Mouse (Mus musculus) MEL-GATA-1-ER (cell line): ENCODE data around the gene Frmd5.
"Not testable (repeated sequence)": the region's sequence is repeated elsewhere in the genome, so short reads cannot be mapped to it uniquely, and the experiment has no call there.

Source experiments
- DNase-seq: peaks from one replicate; pipeline ENCODE4 v3.0.0-alpha.2; 2012; ENCODE audit warnings: low read depth; ENCODE audit errors: extremely low read depth

The Frmd5 gene

GRCm38 (mm10) chr2:121806959-121807653 lies at the start of gene Frmd5:
Gene Frmd5, minus strand, starts transcription at chr2:121807087.
- peak; percentile 90 for DNase-seq

DNA sequence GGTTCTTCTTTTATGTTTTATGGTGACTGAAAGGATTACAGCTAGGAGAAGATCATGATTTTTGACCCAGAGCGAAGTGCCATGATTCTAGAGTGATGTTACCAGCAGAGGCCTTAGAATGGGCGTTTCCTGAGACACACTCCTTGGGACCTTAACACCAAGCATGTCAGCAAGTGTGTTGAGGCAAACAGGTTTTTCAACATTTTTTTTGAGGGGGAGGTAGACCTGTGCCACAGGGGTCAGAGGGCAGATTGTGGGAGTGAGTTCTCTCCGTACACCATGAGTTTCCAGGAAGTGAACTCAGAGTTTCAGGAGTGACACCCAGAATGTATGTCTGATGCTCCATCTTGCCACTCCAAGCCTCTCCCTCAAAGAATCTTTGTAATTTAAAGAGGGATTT lies 47.1 kb upstream of the Frmd5 start:
- DNase-seq: no peak

DNA sequence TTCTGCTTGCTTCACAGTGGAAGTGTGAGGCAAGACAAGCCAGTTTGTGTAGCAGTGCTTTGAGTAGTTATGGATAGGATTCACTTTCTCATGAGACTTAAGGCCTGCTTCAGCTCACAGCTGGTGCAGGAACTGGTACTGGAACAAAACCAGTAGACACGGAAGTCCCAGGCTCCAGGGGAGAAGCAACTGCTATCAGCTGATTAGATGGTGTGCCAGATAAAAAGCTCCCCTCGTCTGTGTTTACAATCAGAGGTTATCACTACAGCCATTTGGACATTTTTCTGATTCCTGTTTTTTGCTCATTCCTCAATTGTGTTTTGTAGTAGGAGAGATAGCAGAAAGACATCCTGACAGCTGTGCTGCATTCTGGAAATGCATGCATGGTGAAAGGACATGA lies 45.2 kb upstream of the Frmd5 start:
- DNase-seq: no peak

DNA sequence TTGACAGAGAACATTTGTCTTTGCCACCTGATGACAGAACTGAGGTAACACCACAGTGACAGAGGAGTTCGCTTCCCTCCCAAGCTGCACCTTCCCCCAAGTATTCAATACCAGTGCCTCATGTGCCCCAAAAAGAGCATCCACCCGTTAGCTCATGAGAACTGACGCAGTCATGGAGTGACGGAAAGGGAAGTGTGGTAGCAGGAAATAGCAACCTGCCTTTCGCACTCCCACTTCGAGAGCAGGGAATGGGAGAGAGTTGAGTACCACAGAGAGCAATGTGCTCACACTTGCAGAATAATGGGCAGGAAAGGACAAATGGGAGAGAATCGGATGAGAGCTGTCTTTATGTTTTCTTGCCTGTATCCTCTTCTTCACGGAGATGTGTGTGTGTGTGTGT lies 39.2 kb upstream of the Frmd5 start:
- DNase-seq: no peak

DNA sequence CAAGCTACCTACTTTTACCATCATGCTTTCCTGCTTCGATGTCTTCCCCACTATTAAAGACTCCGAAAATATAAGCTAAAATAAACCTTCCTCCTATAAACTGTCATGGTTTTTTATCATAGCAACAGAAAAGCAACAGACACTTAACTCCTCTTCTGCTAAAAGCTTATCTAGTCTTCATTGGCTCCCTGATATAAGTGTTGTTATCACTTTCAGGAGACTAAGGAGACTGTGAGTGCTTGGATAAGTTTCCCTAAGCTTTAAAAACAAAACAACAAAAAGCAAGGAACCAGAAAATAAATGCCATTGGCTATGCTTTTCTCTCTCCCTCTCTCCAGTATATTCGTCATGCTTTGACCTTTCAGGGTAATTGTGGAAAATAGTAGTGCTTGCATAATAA lies 35.4 kb upstream of the Frmd5 start:
- no peak for DNase-seq

DNA sequence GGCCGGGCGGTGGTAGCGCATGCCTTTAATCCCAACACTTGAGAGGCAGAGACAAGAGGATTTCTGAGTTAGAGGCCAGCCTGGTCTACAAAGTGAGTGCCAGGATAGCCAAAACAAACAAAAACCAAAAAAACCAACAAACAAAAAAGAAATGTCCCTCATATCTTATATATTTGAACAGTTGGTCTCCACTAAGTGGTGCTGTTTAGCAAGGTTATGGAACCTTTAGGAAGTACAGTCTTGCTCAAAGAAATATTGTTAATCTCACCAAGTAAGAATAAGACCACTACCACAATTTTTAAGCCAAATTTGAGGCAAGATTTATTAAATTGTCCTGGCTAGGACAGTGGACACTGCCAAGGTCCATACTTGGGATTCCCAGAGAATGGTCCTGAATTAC lies 34.6 kb upstream of the Frmd5 start:
- DNase-seq: no peak

DNA sequence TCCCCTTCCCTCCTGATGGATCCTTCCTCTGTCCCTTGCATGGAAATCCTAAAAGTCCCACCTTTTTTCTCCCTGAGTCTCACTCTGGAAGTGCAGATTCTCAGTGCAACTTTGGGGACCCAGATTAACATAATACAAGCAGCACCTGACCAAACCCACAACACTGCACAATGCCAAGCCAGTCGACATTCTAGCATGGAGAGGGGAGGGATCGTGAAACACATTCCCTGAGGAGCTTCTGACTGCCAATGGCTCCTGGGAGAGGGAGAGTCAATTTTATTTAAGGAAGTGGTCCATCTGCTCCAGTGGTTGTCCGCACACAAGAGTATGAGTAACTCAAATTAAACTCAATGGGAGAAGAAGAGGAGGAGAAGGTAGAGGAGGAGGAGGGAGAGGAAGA lies 28.0 kb upstream of the Frmd5 start:
- no peak for DNase-seq

DNA sequence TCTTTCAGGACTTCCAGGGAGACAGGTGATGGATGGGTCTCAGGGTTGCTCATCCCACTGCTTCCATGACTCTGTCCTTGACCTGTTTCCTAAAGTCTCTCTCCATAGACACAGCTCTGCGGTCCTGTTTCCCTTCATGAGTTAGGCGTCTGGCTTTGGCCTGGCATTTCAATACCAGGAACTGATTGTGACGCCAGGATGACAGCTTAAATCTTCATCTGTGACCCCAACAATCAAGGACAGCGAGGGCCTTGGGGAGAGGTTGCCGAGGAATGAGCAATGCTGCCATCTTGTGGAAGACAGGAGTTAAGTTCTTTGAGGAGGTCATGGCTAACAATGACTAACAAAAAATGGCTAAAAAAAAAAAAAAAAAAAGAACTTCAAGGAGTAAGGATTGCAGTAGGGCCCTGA lies 25.6 kb upstream of the Frmd5 start:
- DNase-seq: peak; percentile 66

DNA sequence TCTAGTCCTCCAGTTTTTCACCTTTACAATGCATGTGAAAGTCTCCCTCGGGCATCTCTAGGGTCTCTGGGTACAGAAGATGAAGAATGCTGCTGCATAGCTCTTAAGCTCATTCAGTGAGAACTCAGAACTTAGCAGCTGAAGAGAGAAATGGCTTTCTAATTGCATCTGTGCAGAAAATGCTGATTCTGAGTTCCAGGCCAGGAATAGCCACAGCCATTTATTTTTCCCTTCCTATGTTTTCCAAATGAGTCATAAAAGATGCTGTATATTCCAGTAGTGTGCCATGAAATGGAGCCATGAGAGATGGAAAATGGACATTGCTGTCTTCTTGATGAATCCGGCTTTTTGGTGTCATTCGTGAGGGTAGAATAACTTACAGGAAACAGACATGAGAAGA lies 21.5 kb upstream of the Frmd5 start:
- no peak for DNase-seq

GRCm38 (mm10) chr2:121826189-121826588 lies 19.3 kb upstream of the Frmd5 start:
- DNase-seq: no peak

GRCm38 (mm10) chr2:121824653-121825052 lies 17.8 kb upstream of the Frmd5 start:
- DNase-seq: no peak

DNA sequence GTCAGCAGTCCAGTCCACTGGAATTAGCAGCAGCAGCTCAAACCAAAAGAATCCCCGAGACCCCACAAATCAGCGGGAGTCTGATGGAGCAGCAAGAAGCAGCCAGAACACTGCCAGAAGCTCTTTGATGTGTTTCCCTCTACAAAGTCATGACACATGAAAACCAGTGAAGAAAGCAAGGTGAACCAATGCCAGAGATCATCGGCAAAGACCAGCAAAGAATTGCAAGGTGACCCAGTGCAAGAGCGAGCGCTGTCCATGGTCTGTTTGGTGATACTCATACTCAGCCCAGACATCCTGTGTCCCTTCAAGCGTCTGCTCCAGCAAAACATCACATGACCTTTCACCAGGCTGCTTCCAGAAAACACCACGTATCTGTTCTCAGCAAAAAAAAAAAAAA lies 14.9 kb upstream of the Frmd5 start:
- DNase-seq: no peak

DNA sequence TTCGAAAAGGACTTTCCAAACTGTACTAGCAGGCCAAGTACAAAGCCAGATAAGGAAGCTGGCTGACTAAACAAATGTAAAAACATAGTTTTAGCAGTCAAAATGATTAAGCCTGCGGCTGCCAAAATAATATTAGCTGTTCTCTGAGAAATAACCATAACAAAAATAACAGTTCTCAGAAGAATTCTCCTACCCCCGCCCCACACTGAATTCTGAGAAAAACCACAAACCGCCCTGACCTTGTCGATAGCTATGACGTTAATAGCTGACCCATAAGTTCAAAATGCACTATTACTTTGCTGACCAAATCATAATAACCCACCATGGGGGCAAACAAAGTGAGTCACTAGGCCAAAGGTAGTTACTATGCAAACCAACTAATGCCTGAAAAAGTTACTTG lies 4.0 kb upstream of the Frmd5 start:
- DNase-seq: not testable (repeated sequence)

- no peak for DNase-seq
These were observed 2.2 kb upstream of the Frmd5 start for GRCm38 (mm10) chr2:121809126-121809525.

DNA sequence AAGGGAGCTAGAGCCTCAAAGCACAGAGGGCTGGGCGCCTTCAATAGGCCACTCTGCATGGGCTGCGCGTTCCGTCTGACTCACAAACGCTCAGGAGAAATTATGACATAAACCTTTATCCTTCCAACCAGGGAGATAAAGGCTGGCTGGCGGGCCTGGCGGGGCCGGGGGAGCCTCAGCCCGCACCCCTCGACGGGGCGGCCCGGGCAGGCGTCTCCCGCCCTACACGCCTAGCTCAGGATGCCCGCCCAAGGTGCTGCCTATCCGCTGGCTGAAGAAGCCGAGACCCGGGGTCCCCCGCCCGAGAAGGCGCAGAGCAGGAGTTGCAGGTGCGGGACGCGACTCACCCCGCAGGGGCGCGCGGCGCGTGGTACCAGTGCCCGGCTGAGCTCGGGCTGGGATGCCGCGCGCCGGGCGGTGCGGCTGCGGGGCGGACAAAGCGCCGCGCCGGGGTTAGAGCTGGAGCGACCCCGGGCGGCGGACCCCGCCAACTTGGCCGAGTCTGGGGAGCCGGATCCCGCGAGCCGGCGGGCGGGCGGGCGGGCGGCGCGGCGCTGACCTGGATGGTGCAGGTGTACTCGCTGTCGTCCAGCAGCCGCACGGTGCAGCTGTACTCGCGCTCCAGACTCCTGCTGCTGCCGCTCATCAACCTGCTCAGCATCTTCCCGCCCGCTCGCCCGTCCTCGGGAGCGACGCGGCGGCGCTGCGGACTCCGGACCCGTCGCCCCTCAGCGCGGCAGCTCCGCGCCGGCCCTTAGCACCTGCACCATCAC lies 530 bp downstream of the Frmd5 start:
- no peak for DNase-seq

- DNase-seq: no peak
These were observed 7.8 kb downstream of the Frmd5 start for GRCm38 (mm10) chr2:121799051-121799450.

DNA sequence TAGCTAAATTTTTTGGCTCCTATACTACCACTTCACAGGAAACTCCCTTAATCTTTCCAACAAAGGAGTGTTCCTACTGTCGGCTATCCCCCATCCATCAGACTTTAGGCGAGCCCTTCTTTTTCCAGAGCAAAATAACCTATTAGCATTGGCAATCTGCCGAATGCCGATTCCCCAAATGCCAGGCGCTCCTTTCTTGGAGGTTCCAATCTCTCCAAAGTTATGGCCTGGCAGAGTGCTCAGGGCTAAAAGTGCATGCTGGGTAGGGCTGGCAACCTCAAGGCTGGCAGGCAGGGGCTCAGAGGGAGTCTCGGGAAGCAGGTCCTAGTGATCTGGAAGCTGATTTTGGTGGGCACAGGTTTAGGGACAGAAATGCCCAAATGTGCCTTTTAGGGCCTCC lies 10.9 kb downstream of the Frmd5 start:
- no peak for DNase-seq

DNA sequence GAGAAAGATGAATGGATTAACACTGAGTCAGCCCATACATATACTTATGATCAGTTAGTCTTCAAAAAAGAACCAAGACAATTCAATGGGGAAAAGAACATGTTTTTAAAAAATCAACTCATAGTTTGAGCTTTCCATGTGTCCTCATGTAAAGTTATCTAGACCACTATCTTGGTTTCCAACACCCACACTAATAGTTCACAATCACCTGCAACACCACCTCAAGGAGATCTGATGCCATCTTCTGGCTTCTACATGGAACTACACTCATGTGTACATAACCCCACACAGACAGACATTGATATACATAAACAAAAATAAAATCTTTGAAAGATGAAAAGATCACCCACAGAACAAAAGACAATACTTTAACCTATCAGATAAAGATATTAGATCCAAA lies 17.1 kb downstream of the Frmd5 start:
- DNase-seq: no peak

GRCm38 (mm10) chr2:121788415-121788814 lies 18.5 kb downstream of the Frmd5 start:
- DNase-seq: no peak

DNA sequence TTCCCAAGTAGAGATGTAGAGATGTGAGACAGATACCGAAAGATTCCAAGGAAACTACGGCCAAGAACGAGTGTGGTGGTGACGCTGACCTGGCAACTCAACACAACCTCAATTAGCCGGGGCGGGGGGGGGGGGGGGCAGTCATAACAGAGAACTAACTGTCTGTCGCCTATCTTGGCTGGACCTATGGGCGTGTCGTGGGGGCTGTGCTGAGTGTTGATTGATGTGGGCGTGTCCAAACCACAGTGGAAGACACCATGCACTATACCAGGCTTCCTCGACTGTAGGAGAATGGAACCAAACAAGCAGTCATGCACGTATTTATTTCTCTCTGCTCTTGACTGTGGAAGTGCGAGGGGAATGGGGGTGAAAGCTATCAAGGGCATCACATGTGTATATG lies 19.1 kb downstream of the Frmd5 start:
- DNase-seq: peak; percentile 49

DNA sequence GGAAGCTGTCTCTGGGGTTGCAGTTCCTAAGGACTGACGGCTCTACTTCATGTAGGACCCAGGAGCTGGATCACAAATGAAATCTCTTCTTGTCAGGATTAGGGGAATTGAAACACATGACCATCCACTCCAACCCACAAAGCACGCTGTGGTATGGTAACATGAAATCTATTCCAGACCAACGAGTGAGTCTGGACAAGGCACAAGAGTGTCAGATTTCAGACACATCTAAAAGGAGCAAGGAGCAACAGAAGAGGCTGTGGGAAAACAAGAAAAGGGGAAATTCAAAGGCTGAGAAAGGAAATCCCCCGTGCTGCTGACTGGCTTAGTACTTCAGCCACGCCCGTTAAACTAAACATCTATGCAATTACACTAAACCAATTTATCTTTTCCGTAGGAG lies 19.6 kb downstream of the Frmd5 start:
- DNase-seq: no peak

- no peak for DNase-seq
These were observed 30.7 kb downstream of the Frmd5 start for GRCm38 (mm10) chr2:121776219-121776618.

- no peak for DNase-seq
These were observed 42.0 kb downstream of the Frmd5 start for GRCm38 (mm10) chr2:121764851-121765250.
